Mouse (Mus musculus): ENCODE data around the gene Pxdc1. TPM values are rescaled to one million over a fixed set of nuclear protein-coding genes. Genes with fewer than 3 reads are reported as not detected.
A peak's percentile ranks its signal among the peaks of the same experiment; 100 is the strongest.

Pxdc1 gene
- polyA plus RNA-seq, 1 experiment from 2014 or later: 4.1 TPM

DNA sequence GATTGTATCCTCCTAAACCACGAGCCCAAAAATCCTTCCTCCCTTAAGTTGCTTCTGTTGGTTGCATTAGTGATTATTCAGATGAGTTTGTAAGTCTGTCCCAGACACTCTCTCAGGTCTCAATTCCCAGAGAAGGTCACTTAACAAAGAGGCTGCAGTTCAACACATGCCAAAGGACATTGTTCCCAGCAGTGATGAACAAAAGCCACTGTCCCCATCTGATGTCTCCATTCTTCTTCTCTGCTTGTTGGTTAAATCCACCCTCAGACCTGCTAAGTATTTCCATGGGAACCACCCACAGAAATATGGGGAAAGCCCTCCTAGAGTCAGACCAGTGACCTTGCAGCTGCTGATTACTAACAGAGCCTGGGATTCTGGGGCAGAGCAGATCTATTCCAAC, 43.6 kb downstream of the Pxdc1 start:
- DNase-seq (ENCODE audit: low spot score): peak; percentile 37
- Histone ChIP-seq H3K27me3 (ENCODE audit: low read depth, poor library complexity, severe bottlenecking) (peaks cover 22% of the 10 kb centered on the region), H3K4me3 (no peak overlapping the region), H3K9me3 (replicated peaks) (no peaks in the 10 kb centered on the region), H3K36me3 (no peaks in the 10 kb centered on the region), H3K4me1 (peaks cover 18% of the 10 kb centered on the region), H3K27ac (replicated peaks) (no peak overlapping the region)
- 37% methylated on average over 1 of the region's 1 CpGs for WGBS

GRCm38 (mm10) chr13:34607079-34607478, 46.2 kb downstream of the Pxdc1 start:
- DNase-seq (ENCODE audit: low spot score): no peak
- H3K27ac ChIP-seq (replicated peaks): no peak overlapping the region
- 82% methylated on average over 2 of the region's 2 CpGs for WGBS
- H3K27me3 ChIP-seq (ENCODE audit: low read depth, poor library complexity, severe bottlenecking): peaks cover 22% of the 10 kb centered on the region
- H3K36me3 ChIP-seq: no peaks in the 10 kb centered on the region
- peaks cover 18% of the 10 kb centered on the region for H3K4me1 ChIP-seq
- H3K9me3 ChIP-seq (replicated peaks): no peaks in the 10 kb centered on the region
- no peak overlapping the region for H3K4me3 ChIP-seq

DNA sequence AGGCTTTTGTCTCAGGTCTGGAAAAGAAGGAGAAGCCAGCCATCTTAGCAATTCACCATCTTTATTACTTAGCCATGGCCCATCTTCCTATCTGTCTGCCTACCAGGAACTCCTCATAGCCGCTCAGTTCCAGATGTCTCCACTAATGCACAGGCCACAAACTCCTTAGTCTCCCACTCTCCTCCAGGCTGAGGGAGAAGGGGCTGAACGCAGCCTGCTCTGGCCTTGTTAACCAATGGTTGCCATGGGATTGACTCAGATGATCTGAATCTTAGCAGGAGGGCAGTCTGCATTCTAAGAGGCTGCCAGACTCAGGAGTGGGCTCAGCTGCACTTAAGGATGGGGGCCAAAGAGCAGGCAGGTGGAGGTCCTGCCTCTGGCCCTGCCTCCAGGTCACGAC, 47.4 kb downstream of the Pxdc1 start:
- DNase-seq (ENCODE audit: low spot score): no peak
- peak overlapping the region; percentile 57 for H3K27ac ChIP-seq (replicated peaks)
- 59% methylated on average over 3 of the region's 3 CpGs for WGBS
- no peaks in the 10 kb centered on the region for H3K36me3 ChIP-seq
- H3K4me1 ChIP-seq: peaks cover 18% of the 10 kb centered on the region
- no peaks in the 10 kb centered on the region for H3K9me3 ChIP-seq (replicated peaks)
- H3K27me3 ChIP-seq (ENCODE audit: low read depth, poor library complexity, severe bottlenecking): peaks cover 17% of the 10 kb centered on the region
- H3K4me3 ChIP-seq: no peak overlapping the region

GRCm38 (mm10) chr13:34605206-34605605, 48.1 kb downstream of the Pxdc1 start:
- no peak overlapping the region for H3K27ac ChIP-seq (replicated peaks)
- peaks cover 17% of the 10 kb centered on the region for H3K27me3 ChIP-seq (ENCODE audit: low read depth, poor library complexity, severe bottlenecking)
- H3K4me1 ChIP-seq: peaks cover 18% of the 10 kb centered on the region
- H3K4me3 ChIP-seq: no peak overlapping the region
- DNase-seq (ENCODE audit: low spot score): no peak
- 66% methylated on average over 5 of the region's 5 CpGs for WGBS
- H3K9me3 ChIP-seq (replicated peaks): no peaks in the 10 kb centered on the region
- H3K36me3 ChIP-seq: no peaks in the 10 kb centered on the region

DNA sequence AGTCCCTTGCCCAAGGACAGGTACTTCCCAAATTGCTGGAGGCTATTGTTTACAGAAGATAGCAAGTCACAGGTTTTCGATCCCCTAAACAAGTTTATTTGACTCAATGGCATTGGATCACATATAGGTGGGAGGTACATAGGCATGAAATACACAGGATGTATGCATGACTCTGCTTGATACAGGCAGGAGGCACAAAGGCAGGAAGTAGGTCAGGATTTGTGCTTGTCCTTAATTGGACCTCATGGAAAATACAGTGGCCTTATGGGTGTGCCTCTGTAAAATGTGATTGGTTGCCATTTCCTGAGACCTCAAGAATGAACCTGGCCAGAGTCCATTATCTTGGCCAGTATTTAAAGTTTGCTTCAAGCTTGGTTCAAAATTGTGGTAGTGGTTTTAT, 48.9 kb downstream of the Pxdc1 start:
- DNase-seq (ENCODE audit: low spot score): no peak
- no peaks in the 10 kb centered on the region for H3K9me3 ChIP-seq (replicated peaks)
- peaks cover 11% of the 10 kb centered on the region for H3K4me1 ChIP-seq
- H3K27me3 ChIP-seq (ENCODE audit: low read depth, poor library complexity, severe bottlenecking): peaks cover 17% of the 10 kb centered on the region
- no peaks in the 10 kb centered on the region for H3K36me3 ChIP-seq
- H3K4me3 ChIP-seq: no peak overlapping the region
- WGBS: 95% methylated on average over 1 of the region's 1 CpGs
- H3K27ac ChIP-seq (replicated peaks): no peak overlapping the region

DNA sequence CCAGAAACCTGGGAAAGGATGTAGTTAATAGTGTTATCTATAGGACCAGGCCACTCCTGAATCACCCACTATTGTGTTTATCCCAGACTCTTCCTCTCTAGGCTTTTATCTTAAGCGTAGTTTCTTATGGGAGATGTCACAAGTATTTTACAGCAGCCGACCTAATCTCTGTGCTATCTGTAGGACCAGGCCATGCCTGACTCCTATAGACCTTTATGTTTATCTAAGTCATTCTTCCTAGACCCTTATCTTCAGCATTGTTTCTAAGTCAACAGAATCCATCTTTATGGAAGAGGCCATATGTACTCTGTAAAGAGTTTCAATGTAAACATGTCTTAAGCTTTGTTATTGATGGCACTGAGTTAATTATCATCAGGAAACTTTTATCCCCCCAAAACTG, 50.5 kb downstream of the Pxdc1 start:
- Histone ChIP-seq H3K4me1 (peaks cover 11% of the 10 kb centered on the region), H3K27ac (replicated peaks) (no peak overlapping the region), H3K27me3 (ENCODE audit: low read depth, poor library complexity, severe bottlenecking) (peaks cover 12% of the 10 kb centered on the region), H3K36me3 (no peaks in the 10 kb centered on the region), H3K9me3 (replicated peaks) (no peaks in the 10 kb centered on the region), H3K4me3 (no peak overlapping the region)
- no peak for DNase-seq (ENCODE audit: low spot score)
- WGBS: 68% methylated on average over 2 of the region's 2 CpGs

DNA sequence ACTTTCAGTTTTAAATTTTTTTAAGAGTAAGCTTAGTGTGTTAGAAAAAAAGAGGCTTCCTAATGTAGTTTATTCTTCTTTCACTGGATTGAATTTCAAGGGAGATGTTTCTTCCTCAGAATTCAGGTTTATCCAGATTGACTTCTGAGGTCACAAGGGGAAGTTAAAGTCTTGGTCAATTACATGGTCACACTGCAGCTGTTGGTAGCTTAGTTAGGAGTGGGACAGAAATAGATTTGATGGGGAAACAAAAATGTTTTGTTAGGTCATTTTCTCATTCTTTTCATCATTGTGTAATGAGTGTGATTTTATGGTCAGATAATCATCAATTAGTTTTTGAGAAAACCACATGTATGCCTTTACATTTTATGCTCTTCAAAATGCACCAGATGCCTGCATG, 56.5 kb downstream of the Pxdc1 start:
- H3K9me3 ChIP-seq (replicated peaks): no peaks in the 10 kb centered on the region
- DNase-seq (ENCODE audit: low spot score): no peak
- H3K27me3 ChIP-seq (ENCODE audit: low read depth, poor library complexity, severe bottlenecking): no peaks in the 10 kb centered on the region

More for the DNA sequence above, 56.5 kb downstream of the Pxdc1 start:
- Histone ChIP-seq H3K4me3 (no peak overlapping the region), H3K27ac (replicated peaks) (no peak overlapping the region), H3K4me1 (no peaks in the 10 kb centered on the region), H3K36me3 (no peaks in the 10 kb centered on the region)

Other genes with a start within 250 kb of the Pxdc1 start
- not detected in 2 replicates for gene Fam50b, start 81.4 kb upstream of the Pxdc1 start, polyA plus RNA-seq (2016; fragmentation: Nextera tagmentation; extraction: Ambion mirVana)
- 77.1 and 77.2 TPM in 2 replicates for gene Prpf4b, start 221.8 kb upstream of the Pxdc1 start, polyA plus RNA-seq (2016; fragmentation: Nextera tagmentation; extraction: Ambion mirVana)

Measured in midbrain, embryonic 10.5 days (tissue).